Mouse (Mus musculus): Measurements from ENCODE around the gene Rspo4.

Gene Rspo4

GRCm38 (mm10) chr2:151842648-151843226, at the start of gene Rspo4:
Rspo4 (plus strand) TSS chr2:151842927.
- DNase-seq (ENCODE audit: low spot score in 2 of 2): no peak

GRCm38 (mm10) chr2:151815586-151815985, 27.1 kb upstream of the Rspo4 start:
- DNase-seq (ENCODE audit: low spot score in 2 of 2): no peak

- no peak for DNase-seq (ENCODE audit: low spot score in 2 of 2)
These were observed 19.6 kb downstream of the Rspo4 start for GRCm38 (mm10) chr2:151862257-151862810.

- DNase-seq (ENCODE audit: low spot score in 2 of 2): no peak
These were observed 22.2 kb downstream of the Rspo4 start for GRCm38 (mm10) chr2:151864941-151865340.

GRCm38 (mm10) chr2:151866487-151866886, 23.8 kb downstream of the Rspo4 start:
- DNase-seq (ENCODE audit: low spot score in 2 of 2): peak in 1 of 2 experiments; percentile 29

GRCm38 (mm10) chr2:151868196-151868595, 25.5 kb downstream of the Rspo4 start:
- DNase-seq (ENCODE audit: low spot score in 2 of 2): no peak

GRCm38 (mm10) chr2:151874551-151874950, 31.8 kb downstream of the Rspo4 start:
- no peak for DNase-seq (ENCODE audit: low spot score in 2 of 2)

GRCm38 (mm10) chr2:151876012-151876485, 33.3 kb downstream of the Rspo4 start:
- DNase-seq (ENCODE audit: low spot score in 2 of 2): peak in 1 of 2 experiments; percentile 27

- DNase-seq (ENCODE audit: low spot score in 2 of 2): no peak
These were observed 35.9 kb downstream of the Rspo4 start for GRCm38 (mm10) chr2:151878645-151879044.

- no peak for DNase-seq (ENCODE audit: low spot score in 2 of 2)
These were observed 37.0 kb downstream of the Rspo4 start for GRCm38 (mm10) chr2:151879760-151880159.

- no peak for DNase-seq (ENCODE audit: low spot score in 2 of 2)
These were observed 48.3 kb downstream of the Rspo4 start for GRCm38 (mm10) chr2:151891031-151891430.

GRCm38 (mm10) chr2:151893122-151893774, 50.5 kb downstream of the Rspo4 start:
- DNase-seq (ENCODE audit: low spot score in 2 of 2): no peak

GRCm38 (mm10) chr2:151894209-151894980, 51.7 kb downstream of the Rspo4 start:
- no peak for DNase-seq (ENCODE audit: low spot score in 2 of 2)

- DNase-seq (ENCODE audit: low spot score in 2 of 2): no peak
These were observed 53.2 kb downstream of the Rspo4 start for GRCm38 (mm10) chr2:151895911-151896310.

GRCm38 (mm10) chr2:151898106-151898505, 55.4 kb downstream of the Rspo4 start:
- DNase-seq (ENCODE audit: low spot score in 2 of 2): no peak

GRCm38 (mm10) chr2:151900845-151901244, 58.1 kb downstream of the Rspo4 start:
- DNase-seq (ENCODE audit: low spot score in 2 of 2): no peak

GRCm38 (mm10) chr2:151903267-151903666, 60.5 kb downstream of the Rspo4 start:
- DNase-seq (ENCODE audit: low spot score in 2 of 2): no peak

GRCm38 (mm10) chr2:151903933-151904332, 61.2 kb downstream of the Rspo4 start:
- no peak for DNase-seq (ENCODE audit: low spot score in 2 of 2)

GRCm38 (mm10) chr2:151904636-151905035, 61.9 kb downstream of the Rspo4 start:
- DNase-seq (ENCODE audit: low spot score in 2 of 2): no peak

- DNase-seq (ENCODE audit: low spot score in 2 of 2): no peak
These were observed 64.3 kb downstream of the Rspo4 start for GRCm38 (mm10) chr2:151907020-151907419.

GRCm38 (mm10) chr2:151909386-151909785, 66.7 kb downstream of the Rspo4 start:
- no peak for DNase-seq (ENCODE audit: low spot score in 2 of 2)

GRCm38 (mm10) chr2:151910498-151910897, 67.8 kb downstream of the Rspo4 start:
- no peak for DNase-seq (ENCODE audit: low spot score in 2 of 2)
